Mouse (Mus musculus) left cerebral cortex, adult 18-20 months (tissue): ENCODE measurements around the gene Slc17a1. TPM values are rescaled to one million over a fixed set of nuclear protein-coding genes. Genes with fewer than 3 reads are reported as not detected.

Source experiments
- microRNA-seq, 2 experiments: library from miRNA; unstranded; fragments of <30 nt; microRNA quantifications; one replicate each; pipeline ENCODE4 v1.2.0; 2021
- total RNA-seq, 2 experiments: library from RNA; stranded (reverse); gene quantifications; 2 replicates each; pipeline ENCODE4 v1.2.3; 2021

Gene Slc17a1
- total RNA-seq, 2 experiments from 2014 or later, result not detected

Small RNA genes within 50 kb of the gene (microRNA-seq; reads per million reads assigned to microRNA genes)
- gene Gm44344, result 0 reads per million in 2 experiments

Other genes with a start within 250 kb of the Slc17a1 start
- 1 to 10 TPM; 7.9 TPM for gene Hist1h2be, start 246.6 kb upstream of the Slc17a1 start, total RNA-seq
- 10 to 100 TPM; 49.2 to 54.0 TPM for gene Hist1h1e, start 245.2 kb upstream of the Slc17a1 start, total RNA-seq
- 1 to 10 TPM; 2.4 to 2.5 TPM for gene Hist1h2ac, start 183.8 kb upstream of the Slc17a1 start, total RNA-seq
- 10 to 100 TPM; 29.7 to 32.4 TPM for gene Hist1h2bc, start 183.6 kb upstream of the Slc17a1 start, total RNA-seq
- gene Hist1h1t, start 171.9 kb upstream of the Slc17a1 start, total RNA-seq, result not detected
- gene Hist1h4c, start 169.3 kb upstream of the Slc17a1 start, total RNA-seq, result 100 to 1,000 TPM; 114 to 117 TPM
- 1 to 10 TPM; 3.4 to 3.9 TPM for gene Hfe, start 156.9 kb upstream of the Slc17a1 start, total RNA-seq
- 10 to 100 TPM; 55.8 to 61.1 TPM for gene Hist1h1c, start 128.9 kb upstream of the Slc17a1 start, total RNA-seq
- gene Hist1h3c, start 122.1 kb upstream of the Slc17a1 start, total RNA-seq, result not detected
- 10 to 100 TPM; 17.8 to 19.6 TPM for gene Hist1h2bb, start 121.0 kb upstream of the Slc17a1 start, total RNA-seq
- 10 to 100 TPM; 17.2 to 22.5 TPM for gene Hist1h2ab, start 116.6 kb upstream of the Slc17a1 start, total RNA-seq
- gene Hist1h3b, start 115.5 kb upstream of the Slc17a1 start, total RNA-seq, result 1 to 10 TPM; 4.3 to 9.9 TPM
- 10 to 100 TPM; 92.6 to 94.4 TPM for gene Hist1h4b, start 110.7 kb upstream of the Slc17a1 start, total RNA-seq
- gene Hist1h4a, start 106.5 kb upstream of the Slc17a1 start, total RNA-seq, result 10 to 100 TPM; 64.4 to 74.0 TPM
- 10 to 100 TPM; 42.3 to 45.0 TPM for gene Hist1h3a, start 105.4 kb upstream of the Slc17a1 start, total RNA-seq
- 10 to 100 TPM; 24.9 to 25.2 TPM for gene Hist1h1a, start 104.1 kb upstream of the Slc17a1 start, total RNA-seq
- not detected for gene Trim38, start 97.8 kb upstream of the Slc17a1 start, total RNA-seq
- gene Slc17a2, start 60.8 kb upstream of the Slc17a1 start, total RNA-seq, result not detected
- gene Slc17a3, start 28.3 kb upstream of the Slc17a1 start, total RNA-seq, result not detected
- not detected for gene Slc17a4, start 47.3 kb downstream of the Slc17a1 start, total RNA-seq
- not detected for gene Hist1h2ba, start 66.4 kb downstream of the Slc17a1 start, total RNA-seq
- gene Hist1h2aa, start 66.7 kb downstream of the Slc17a1 start, total RNA-seq, result not detected
- not detected for gene Scgn, start 123.5 kb downstream of the Slc17a1 start, total RNA-seq